Mouse (Mus musculus): Measurements from ENCODE around the gene Fbxo41. TPM values are rescaled to one million over a fixed set of nuclear protein-coding genes. Genes with fewer than 3 reads are reported as not detected.

The Fbxo41 gene
- polyA plus RNA-seq, 1 experiment from 2014 or later: not detected

GRCm38 (mm10) chr6:85515941-85516340 lies 13.1 kb upstream of the Fbxo41 start:
- Histone ChIP-seq H3K36me3 (ENCODE audit: control insufficient read depth, insufficient read depth, low read length) (no peaks in the 10 kb centered on the region), H3K4me2 (ENCODE audit: low read length) (no peak overlapping the region), H3K4me3 (ENCODE audit: control insufficient read depth in 1 of 2, insufficient read depth in 1 of 2, low read depth in 1 of 2, low read length in 2 of 2) (no peak overlapping the region), H3K27me3 (ENCODE audit: control insufficient read depth, insufficient read depth, low read length) (peaks cover 60% of the 10 kb centered on the region), H3K9me3 (ENCODE audit: control insufficient read depth, low read length) (no peaks in the 10 kb centered on the region; the same call in 1 of the 2 replicates), H3K27ac (replicated peaks in 1 of 2; ENCODE audit: control insufficient read depth in 1 of 2, insufficient read depth in 1 of 2, low read depth in 2 of 2, low read length in 2 of 2) (no peak overlapping the region), H3K9ac (ENCODE audit: low read length) (no peak overlapping the region), H3K4me1 (ENCODE audit: control insufficient read depth in 2 of 2, insufficient read depth in 2 of 2, low read length in 2 of 2) (peaks cover 0 to 17% of the 10 kb centered on the region in 2 experiments; a peak in 3 of 4 replicates)
- WGBS: 64% methylated on average over 4 of the region's 4 CpGs
- ATAC-seq (ENCODE audit: insufficient number of reproducible peaks, insufficient read depth, low FRiP score, low read depth): no peak

GRCm38 (mm10) chr6:85513531-85513910 lies 10.7 kb upstream of the Fbxo41 start, which contains the start of gene Egr4:
TSS of gene Egr4 (minus strand) at chr6:85513589.
- peaks cover 84% of the 10 kb centered on the region for H3K27me3 ChIP-seq (ENCODE audit: control insufficient read depth, insufficient read depth, low read length)
- H3K27ac ChIP-seq (replicated peaks in 1 of 2; ENCODE audit: control insufficient read depth in 1 of 2, insufficient read depth in 1 of 2, low read depth in 2 of 2, low read length in 2 of 2): no peak within 1 kb of the TSS
- no peaks in the 10 kb centered on the region; the same call in 1 of the 2 replicates for H3K9me3 ChIP-seq (ENCODE audit: control insufficient read depth, low read length)
- ATAC-seq (ENCODE audit: insufficient number of reproducible peaks, insufficient read depth, low FRiP score, low read depth): peak; percentile 60
- H3K9ac ChIP-seq (ENCODE audit: low read length): no peak within 1 kb of the TSS
- peak within 1 kb of the TSS; percentile 87 for H3K4me2 ChIP-seq (ENCODE audit: low read length)
- H3K36me3 ChIP-seq (ENCODE audit: control insufficient read depth, insufficient read depth, low read length): no peaks in the 10 kb centered on the region
- peaks cover 0 to 17% of the 10 kb centered on the region in 2 experiments; a peak in 3 of 4 replicates for H3K4me1 ChIP-seq (ENCODE audit: control insufficient read depth in 2 of 2, insufficient read depth in 2 of 2, low read length in 2 of 2)
- WGBS: under 1% methylated on average over 38 of the region's 38 CpGs
- peak within 1 kb of the TSS; percentile 46 to 49 for H3K4me3 ChIP-seq (ENCODE audit: control insufficient read depth in 1 of 2, insufficient read depth in 1 of 2, low read depth in 1 of 2, low read length in 2 of 2)

- Histone ChIP-seq H3K27me3 (ENCODE audit: control insufficient read depth, insufficient read depth, low read length) (peaks cover 90% of the 10 kb centered on the region), H3K36me3 (ENCODE audit: control insufficient read depth, insufficient read depth, low read length) (no peaks in the 10 kb centered on the region), H3K9me3 (ENCODE audit: control insufficient read depth, low read length) (no peaks in the 10 kb centered on the region; the same call in 1 of the 2 replicates), H3K27ac (replicated peaks in 1 of 2; ENCODE audit: control insufficient read depth in 1 of 2, insufficient read depth in 1 of 2, low read depth in 2 of 2, low read length in 2 of 2) (no peak overlapping the region), H3K4me3 (ENCODE audit: control insufficient read depth in 1 of 2, insufficient read depth in 1 of 2, low read depth in 1 of 2, low read length in 2 of 2) (peak overlapping the region; percentile 46 to 49), H3K9ac (ENCODE audit: low read length) (no peak overlapping the region), H3K4me1 (ENCODE audit: control insufficient read depth in 2 of 2, insufficient read depth in 2 of 2, low read length in 2 of 2) (peaks cover 0 to 17% of the 10 kb centered on the region in 2 experiments; a peak in 3 of 4 replicates), H3K4me2 (ENCODE audit: low read length) (peak overlapping the region; percentile 87)
- 1% methylated on average over 79 of the region's 90 CpGs for WGBS
- ATAC-seq (ENCODE audit: insufficient number of reproducible peaks, insufficient read depth, low FRiP score, low read depth): no peak; the same call in 1 of the 2 replicates
Observed at GRCm38 (mm10) chr6:85512577-85513530, 10.1 kb upstream of the Fbxo41 start.

GRCm38 (mm10) chr6:85512056-85512440 lies 9.3 kb upstream of the Fbxo41 start:
- H3K27me3 ChIP-seq (ENCODE audit: control insufficient read depth, insufficient read depth, low read length): peaks cover 92% of the 10 kb centered on the region
- no peak overlapping the region for H3K27ac ChIP-seq (replicated peaks in 1 of 2; ENCODE audit: control insufficient read depth in 1 of 2, insufficient read depth in 1 of 2, low read depth in 2 of 2, low read length in 2 of 2)
- H3K36me3 ChIP-seq (ENCODE audit: control insufficient read depth, insufficient read depth, low read length): no peaks in the 10 kb centered on the region
- under 1% methylated on average over 36 of the region's 36 CpGs for WGBS
- H3K4me3 ChIP-seq (ENCODE audit: control insufficient read depth in 1 of 2, insufficient read depth in 1 of 2, low read depth in 1 of 2, low read length in 2 of 2): peak overlapping the region in 1 of 2 experiments; percentile 46; a peak in 3 of 4 replicates
- H3K9ac ChIP-seq (ENCODE audit: low read length): no peak overlapping the region
- peak overlapping the region; percentile 46 for H3K4me2 ChIP-seq (ENCODE audit: low read length)
- ATAC-seq (ENCODE audit: insufficient number of reproducible peaks, insufficient read depth, low FRiP score, low read depth): no peak
- peaks cover 0 to 17% of the 10 kb centered on the region in 2 experiments; a peak in 3 of 4 replicates for H3K4me1 ChIP-seq (ENCODE audit: control insufficient read depth in 2 of 2, insufficient read depth in 2 of 2, low read length in 2 of 2)
- no peaks in the 10 kb centered on the region; the same call in 1 of the 2 replicates for H3K9me3 ChIP-seq (ENCODE audit: control insufficient read depth, low read length)

- peaks cover 0 to 17% of the 10 kb centered on the region in 2 experiments; a peak in 3 of 4 replicates for H3K4me1 ChIP-seq (ENCODE audit: control insufficient read depth in 2 of 2, insufficient read depth in 2 of 2, low read length in 2 of 2)
- no peak for ATAC-seq (ENCODE audit: insufficient number of reproducible peaks, insufficient read depth, low FRiP score, low read depth)
- under 1% methylated on average over 82 of the region's 88 CpGs for whole genome bisulfite sequencing
Observed at GRCm38 (mm10) chr6:85511286-85512055, 8.7 kb upstream of the Fbxo41 start.

GRCm38 (mm10) chr6:85510476-85510875 lies 7.7 kb upstream of the Fbxo41 start:
- no peak overlapping the region for H3K27ac ChIP-seq (replicated peaks in 1 of 2; ENCODE audit: control insufficient read depth in 1 of 2, insufficient read depth in 1 of 2, low read depth in 2 of 2, low read length in 2 of 2)
- no peaks in the 10 kb centered on the region; the same call in 1 of the 2 replicates for H3K9me3 ChIP-seq (ENCODE audit: control insufficient read depth, low read length)
- no peak overlapping the region for H3K9ac ChIP-seq (ENCODE audit: low read length)
- peaks cover 86% of the 10 kb centered on the region for H3K27me3 ChIP-seq (ENCODE audit: control insufficient read depth, insufficient read depth, low read length)
- WGBS: 6% methylated on average over 6 of the region's 6 CpGs
- H3K4me3 ChIP-seq (ENCODE audit: control insufficient read depth in 1 of 2, insufficient read depth in 1 of 2, low read depth in 1 of 2, low read length in 2 of 2): no peak overlapping the region
- peaks cover 0 to 17% of the 10 kb centered on the region in 2 experiments; a peak in 3 of 4 replicates for H3K4me1 ChIP-seq (ENCODE audit: control insufficient read depth in 2 of 2, insufficient read depth in 2 of 2, low read length in 2 of 2)
- no peaks in the 10 kb centered on the region for H3K36me3 ChIP-seq (ENCODE audit: control insufficient read depth, insufficient read depth, low read length)
- H3K4me2 ChIP-seq (ENCODE audit: low read length): no peak overlapping the region
- no peak for ATAC-seq (ENCODE audit: insufficient number of reproducible peaks, insufficient read depth, low FRiP score, low read depth)

More at GRCm38 (mm10) chr6:85511286-85512055, 8.7 kb upstream of the Fbxo41 start:
- H3K9ac ChIP-seq (ENCODE audit: low read length): no peak overlapping the region
- H3K4me2 ChIP-seq (ENCODE audit: low read length): peak overlapping the region; percentile 46
- no peaks in the 10 kb centered on the region; the same call in 1 of the 2 replicates for H3K9me3 ChIP-seq (ENCODE audit: control insufficient read depth, low read length)
- no peaks in the 10 kb centered on the region for H3K36me3 ChIP-seq (ENCODE audit: control insufficient read depth, insufficient read depth, low read length)
- H3K27ac ChIP-seq (replicated peaks in 1 of 2; ENCODE audit: control insufficient read depth in 1 of 2, insufficient read depth in 1 of 2, low read depth in 2 of 2, low read length in 2 of 2): no peak overlapping the region
- peak overlapping the region in 1 of 2 experiments; percentile 46; a peak in 3 of 4 replicates for H3K4me3 ChIP-seq (ENCODE audit: control insufficient read depth in 1 of 2, insufficient read depth in 1 of 2, low read depth in 1 of 2, low read length in 2 of 2)
- H3K27me3 ChIP-seq (ENCODE audit: control insufficient read depth, insufficient read depth, low read length): peaks cover 92% of the 10 kb centered on the region

- no peak overlapping the region for H3K4me2 ChIP-seq (ENCODE audit: low read length)
- no peak overlapping the region for H3K27ac ChIP-seq (replicated peaks in 1 of 2; ENCODE audit: control insufficient read depth in 1 of 2, insufficient read depth in 1 of 2, low read depth in 2 of 2, low read length in 2 of 2)
- H3K36me3 ChIP-seq (ENCODE audit: control insufficient read depth, insufficient read depth, low read length): no peaks in the 10 kb centered on the region
- 35% methylated on average over 5 of the region's 5 CpGs for WGBS
- peaks cover 86% of the 10 kb centered on the region for H3K27me3 ChIP-seq (ENCODE audit: control insufficient read depth, insufficient read depth, low read length)
- H3K9ac ChIP-seq (ENCODE audit: low read length): no peak overlapping the region
- no peaks in the 10 kb centered on the region for H3K9me3 ChIP-seq (ENCODE audit: control insufficient read depth, low read length)
- H3K4me1 ChIP-seq (ENCODE audit: control insufficient read depth in 2 of 2, insufficient read depth in 2 of 2, low read length in 2 of 2): peaks cover 0 to 16% of the 10 kb centered on the region in 2 experiments; a peak in 3 of 4 replicates
- H3K4me3 ChIP-seq (ENCODE audit: control insufficient read depth in 1 of 2, insufficient read depth in 1 of 2, low read depth in 1 of 2, low read length in 2 of 2): no peak overlapping the region
- no peak for ATAC-seq (ENCODE audit: insufficient number of reproducible peaks, insufficient read depth, low FRiP score, low read depth)
Observed at GRCm38 (mm10) chr6:85508602-85509001, 5.8 kb upstream of the Fbxo41 start.
